Mouse (Mus musculus) limb, embryonic 14.5 days (tissue): ENCODE data around the gene Sox12. TPM values are rescaled to one million over a fixed set of nuclear protein-coding genes. Genes with fewer than 3 reads are reported as not detected.

Experiments used
- ATAC-seq: fragments of 200-750 bp; cut with Nextera tagmentation; 2 replicates; pipeline ENCODE4 v1.8.0; 2017; ENCODE audit warnings: low read depth, moderate number of reproducible peaks, moderate TSS enrichment; ENCODE audit not compliant: low FRiP score
- DNase-seq: peaks from one replicate; pipeline ENCODE4 v3.0.0-alpha.2; 2015; ENCODE audit warnings: low spot score
- H3K27ac ChIP-seq: fragments of 300-500 bp; sonication (generic); replicated peaks from 2 replicates; pipeline ENCODE4 v1.5.1; 2014; ENCODE audit warnings: low read depth, mild to moderate bottlenecking, low read length, moderate library complexity, mixed read lengths
- H3K27me3 ChIP-seq: fragments of 300-500 bp; sonication (generic); 2 replicates; pipeline ENCODE4 v1.6.1; 2014; ENCODE audit warnings: low read length, mixed read lengths; ENCODE audit not compliant: control insufficient read depth, insufficient read depth
- H3K36me3 ChIP-seq: fragments of 300-500 bp; sonication (generic); 2 replicates; pipeline ENCODE4 v1.6.1; 2014; ENCODE audit warnings: mild to moderate bottlenecking, low read length, moderate library complexity, mixed read lengths; ENCODE audit not compliant: control insufficient read depth, insufficient read depth
- H3K4me1 ChIP-seq: fragments of 300-500 bp; sonication (generic); 2 replicates; pipeline ENCODE4 v1.6.1; 2014; ENCODE audit warnings: antibody characterized with exemption, low read length, mixed read lengths; ENCODE audit not compliant: control insufficient read depth, insufficient read depth
- H3K4me2 ChIP-seq: fragments of 300-500 bp; sonication (generic); replicated peaks from 2 replicates; pipeline ENCODE4 v1.6.1; 2014; ENCODE audit warnings: low read depth, mild to moderate bottlenecking, low read length, moderate library complexity; ENCODE audit not compliant: severe bottlenecking
- H3K4me3 ChIP-seq: fragments of 300-500 bp; sonication (generic); replicated peaks from 2 replicates; pipeline ENCODE4 v1.5.1; 2014; ENCODE audit warnings: low read length
- H3K9ac ChIP-seq: fragments of 300-500 bp; sonication (generic); 2 replicates; pipeline ENCODE4 v1.6.1; 2014; ENCODE audit warnings: mild to moderate bottlenecking, low read depth, low read length, moderate library complexity; ENCODE audit not compliant: severe bottlenecking
- H3K9me3 ChIP-seq: fragments of 300-500 bp; sonication (generic); 2 replicates; pipeline ENCODE4 v1.6.1; 2016; ENCODE audit warnings: low read length; ENCODE audit not compliant: control insufficient read depth
- POLR2A ChIP-seq: fragments of 200-500 bp; IDR thresholded peaks from 2 replicates; pipeline ENCODE4 v1.8.0; 2012; ENCODE audit warnings: inconsistent platforms, mild to moderate bottlenecking, moderate library complexity, borderline replicate concordance; ENCODE audit not compliant: insufficient read depth, insufficient read length; ENCODE audit errors: extremely low read depth
- WGBS: fragments of 180-500 bp; shearing (Covaris S2); extraction: QIAGEN DNeasy Blood & Tissue Kit; methylation state at CpG from one replicate; pipeline ENCODE4 v1.1.7; 2014; 5-methylcytosine and 5-hydroxymethylcytosine counted together
- polyA plus RNA-seq, 2 experiments: library from polyadenylated mRNA; depleted of rRNA in 1 of 2; stranded (reverse) in 1 of 2; unstranded in 1 of 2; fragments of >200 nt; fragmentation: Nextera tagmentation in 1 of 2; extraction: Ambion mirVana in 1 of 2; gene quantifications; 2 replicates each; pipeline versions ENCODE4 v1.2.1 to v1.2.3; 2012 to 2014

Sox12 gene
- polyA plus RNA-seq, 2 experiments, result 13.5 to 48.8 TPM

DNA sequence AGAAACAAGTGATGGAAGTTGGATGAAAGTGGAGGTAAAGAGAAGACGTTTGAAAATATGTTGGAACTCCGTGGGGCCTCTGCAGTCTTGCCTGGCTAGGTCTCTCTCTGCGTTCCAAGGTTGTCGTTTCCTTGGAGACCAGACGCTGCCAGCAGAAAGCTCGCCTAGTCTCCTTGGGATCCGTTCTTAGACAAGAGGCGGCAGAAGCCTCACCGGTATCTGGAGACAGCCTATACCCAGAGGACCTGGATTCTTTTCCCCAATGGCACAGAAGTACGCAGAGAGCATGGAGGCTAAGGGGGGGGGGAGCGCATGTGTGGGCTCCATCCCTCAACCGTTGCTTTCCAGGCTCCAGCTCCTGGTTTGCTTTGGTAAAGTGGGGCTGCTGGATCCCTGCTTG lies 29.6 kb upstream of the Sox12 start:
- Histone ChIP-seq H3K9ac (no peak overlapping the region), H3K27ac (no peak overlapping the region), H3K9me3 (no peaks in the 10 kb centered on the region), H3K4me1 (no peaks in the 10 kb centered on the region), H3K36me3 (no peaks in the 10 kb centered on the region), H3K27me3 (no peaks in the 10 kb centered on the region), H3K4me3 (no peak overlapping the region), H3K4me2 (peak overlapping the region; percentile 33)
- 7% methylated on average over 12 of the region's 12 CpGs for WGBS
- ATAC-seq, result no peak
- DNase-seq, result no peak
- no peak for TF ChIP-seq POLR2A

DNA sequence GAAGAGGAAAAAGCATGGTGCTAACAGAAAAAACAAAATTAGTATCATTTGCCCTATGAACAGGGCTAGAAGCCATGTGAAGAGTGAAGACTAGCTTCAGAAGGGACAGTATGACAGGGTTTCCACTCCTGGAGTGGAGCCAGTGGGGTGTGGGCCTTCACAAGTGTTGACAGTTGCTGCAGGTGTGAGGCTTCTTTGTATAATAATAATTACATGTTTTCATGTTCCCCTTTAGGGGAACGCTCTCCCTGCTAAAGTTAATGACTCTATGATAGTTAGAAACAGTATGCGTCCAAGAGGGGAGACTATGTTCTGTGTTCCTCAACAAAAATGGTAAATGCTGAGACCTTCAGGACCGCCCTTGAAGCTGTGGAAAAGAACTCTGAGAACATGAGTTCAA lies 17.9 kb upstream of the Sox12 start:
- Histone ChIP-seq H3K9me3 (peaks cover 7% of the 10 kb centered on the region; the same call in 1 of the 2 replicates), H3K4me2 (peak overlapping the region; percentile 86), H3K4me1 (peaks cover 11% of the 10 kb centered on the region), H3K36me3 (peaks cover 4% of the 10 kb centered on the region; the same call in 1 of the 2 replicates), H3K9ac (peak overlapping the region; percentile 98), H3K27me3 (no peaks in the 10 kb centered on the region), H3K27ac (peak overlapping the region; percentile 98), H3K4me3 (peak overlapping the region; percentile 96; the same call in 1 of the 2 replicates)
- no peak for TF ChIP-seq POLR2A
- no peak for ATAC-seq
- WGBS, result 93% methylated on average over 3 of the region's 3 CpGs
- no peak for DNase-seq

DNA sequence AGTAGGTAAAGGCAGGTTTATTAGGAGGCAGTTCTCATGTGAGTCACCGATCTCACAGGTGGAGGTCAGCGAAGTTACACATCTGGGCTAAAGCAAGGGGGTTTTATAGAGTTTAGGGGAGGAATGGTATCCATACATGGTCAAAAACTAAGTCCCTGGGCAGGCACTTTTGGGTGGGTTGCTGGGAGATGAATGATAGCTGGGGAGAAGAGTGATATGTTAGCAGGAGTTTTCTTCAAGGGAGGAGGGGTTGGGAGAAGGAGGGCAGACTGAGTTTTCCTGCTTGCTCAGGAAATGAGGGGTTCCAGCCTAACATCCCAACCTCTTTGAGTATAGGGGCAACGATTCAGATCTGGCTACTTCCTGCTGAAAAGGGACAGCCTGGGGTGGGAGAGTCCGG lies 17.4 kb upstream of the Sox12 start, which contains the start of gene 6820408C15Rik:
TSS of gene 6820408C15Rik (plus strand) at position 301 of the 400 bp plus-strand sequence.
- Histone ChIP-seq H3K4me2 (peak within 1 kb of the TSS; percentile 86), H3K9me3 (peaks cover 7% of the 10 kb centered on the region; the same call in 1 of the 2 replicates), H3K27me3 (no peaks in the 10 kb centered on the region), H3K4me3 (peak within 1 kb of the TSS; percentile 96), H3K27ac (peak within 1 kb of the TSS; percentile 98), H3K9ac (peak within 1 kb of the TSS; percentile 98), H3K4me1 (peaks cover 16% of the 10 kb centered on the region), H3K36me3 (peaks cover 4% of the 10 kb centered on the region; the same call in 1 of the 2 replicates)
- WGBS, result 19% methylated on average over 4 of the region's 4 CpGs
- ATAC-seq (no peak), DNase-seq (no peak)
- TF ChIP-seq POLR2A, result no peak

DNA sequence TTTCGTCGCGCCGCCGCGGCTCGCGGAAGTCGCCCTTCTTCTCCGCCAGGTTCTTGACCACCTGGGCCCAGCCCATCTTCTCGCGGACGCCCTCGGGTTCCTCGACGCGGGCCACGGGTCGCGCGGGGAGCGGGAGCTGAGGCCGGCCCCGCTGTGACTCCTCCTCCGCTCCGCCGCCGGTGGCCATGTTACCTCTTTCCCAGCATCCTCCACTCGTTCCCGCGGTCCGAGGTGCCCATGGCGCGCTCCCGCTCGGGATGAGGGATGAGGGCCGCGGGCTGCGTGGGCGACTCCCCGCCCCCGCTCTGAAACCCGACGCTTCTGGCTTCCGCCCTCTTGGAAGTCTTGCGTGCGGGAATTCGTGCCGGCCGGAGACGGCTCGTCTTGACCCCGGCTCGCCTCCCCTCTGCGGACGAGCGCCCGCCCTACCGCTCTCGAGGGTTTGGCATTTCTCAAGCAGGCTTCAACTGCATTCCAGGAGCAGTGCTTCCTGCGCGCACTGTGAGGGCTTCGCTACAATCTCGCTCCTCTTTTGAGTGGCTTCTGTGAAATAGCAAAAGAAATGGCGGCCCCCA lies 16.8 kb upstream of the Sox12 start, which contains the start of gene Zcchc3:
TSS of gene Zcchc3 (minus strand) at position 437 of the 575 bp plus-strand sequence.
- Histone ChIP-seq H3K9ac (peak within 1 kb of the TSS; percentile 98), H3K9me3 (peaks cover 7% of the 10 kb centered on the region; the same call in 1 of the 2 replicates), H3K27me3 (no peaks in the 10 kb centered on the region), H3K36me3 (peaks cover 4% of the 10 kb centered on the region; the same call in 1 of the 2 replicates), H3K27ac (peak within 1 kb of the TSS; percentile 98), H3K4me2 (peak within 1 kb of the TSS; percentile 86), H3K4me3 (peak within 1 kb of the TSS; percentile 96), H3K4me1 (peaks cover 22% of the 10 kb centered on the region)
- ATAC-seq (peak; percentile 85), DNase-seq (peak; percentile 92)
- peak; percentile 49; the same call in 1 of the 2 replicates for TF ChIP-seq POLR2A
- WGBS, result under 1% methylated on average over 54 of the region's 65 CpGs

DNA sequence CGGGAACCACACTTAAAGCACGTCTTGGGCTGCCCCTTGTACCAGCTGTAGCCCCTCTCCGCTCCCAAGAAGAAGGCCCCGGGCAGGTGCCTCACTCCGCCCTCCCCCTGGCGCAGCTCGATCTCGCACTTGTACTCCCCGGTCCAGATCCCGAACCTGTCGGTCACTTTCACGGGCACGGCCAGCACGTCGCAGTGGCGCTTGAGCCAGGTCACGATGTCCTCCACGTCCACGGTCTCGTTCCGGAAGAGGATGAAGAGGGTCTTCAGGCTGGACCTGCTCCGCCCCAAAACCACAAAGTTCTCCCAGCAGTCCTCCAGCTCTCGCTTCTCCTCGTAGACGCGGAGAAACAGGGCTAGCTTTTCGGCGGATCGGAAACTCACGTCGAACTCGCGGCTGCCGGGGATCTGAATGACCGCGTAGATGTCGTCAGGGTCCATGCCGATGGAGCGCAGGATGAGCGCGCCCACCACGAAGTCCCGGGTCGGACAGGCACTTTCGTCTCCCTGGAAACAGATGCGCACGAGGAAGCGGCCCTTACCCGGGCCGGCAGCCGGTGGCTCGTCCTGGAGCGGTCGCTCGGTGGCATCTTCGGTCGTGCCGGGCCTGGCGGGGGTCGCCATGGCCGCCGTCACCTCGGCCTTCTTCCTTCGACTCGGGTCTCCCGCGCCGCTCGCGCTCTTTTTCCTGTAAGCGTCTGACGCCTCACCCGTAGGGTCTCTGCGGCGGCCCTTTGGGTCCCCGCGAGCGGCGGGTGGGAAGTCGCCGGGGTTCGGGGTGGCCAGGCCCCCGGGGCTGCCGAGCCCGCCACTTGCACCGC lies 16.1 kb upstream of the Sox12 start:
- Histone ChIP-seq H3K27ac (peak overlapping the region; percentile 98), H3K36me3 (peaks cover 4% of the 10 kb centered on the region; the same call in 1 of the 2 replicates), H3K4me1 (peaks cover 22% of the 10 kb centered on the region), H3K4me3 (peak overlapping the region; percentile 96), H3K4me2 (peak overlapping the region; percentile 86), H3K9ac (peak overlapping the region; percentile 98), H3K9me3 (peaks cover 7% of the 10 kb centered on the region; the same call in 1 of the 2 replicates), H3K27me3 (no peaks in the 10 kb centered on the region)
- under 1% methylated on average over 68 of the region's 86 CpGs for WGBS
- DNase-seq, result no peak
- ATAC-seq, result no peak
- TF ChIP-seq POLR2A, result no peak
